Mouse (Mus musculus): ENCODE results near the gene Mad1l1. TPM values are rescaled to one million over a fixed set of nuclear protein-coding genes. Genes with fewer than 3 reads are reported as not detected.

Mad1l1 gene
- polyA plus RNA-seq, 1 experiment from 2014 or later, result 25.2 TPM

DNA sequence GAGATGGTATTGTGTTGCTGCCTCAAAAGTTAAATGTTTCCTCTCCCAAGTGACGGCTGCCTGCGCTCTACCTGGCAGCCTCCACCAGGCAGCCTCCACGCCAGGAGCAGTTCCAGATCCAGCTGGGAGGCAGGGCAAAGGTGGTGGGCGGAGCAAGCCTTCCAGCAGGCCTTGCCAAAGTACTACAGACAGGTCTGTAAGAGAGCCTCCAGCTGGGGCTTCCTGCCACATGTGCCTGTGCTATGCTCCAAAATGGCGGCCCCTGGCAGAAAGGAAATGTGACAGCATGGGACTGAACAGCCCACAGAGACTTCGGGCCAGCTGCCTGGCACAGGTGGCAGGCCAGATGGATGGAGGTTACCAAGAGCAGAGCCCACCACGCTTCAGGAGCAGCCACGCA is 39.0 kb downstream of the Mad1l1 start:
- Histone ChIP-seq H3K9me3 (no peaks in the 10 kb centered on the region), H3K27ac (replicated peaks) (no peak overlapping the region), H3K9ac (no peak overlapping the region), H3K4me2 (no peak overlapping the region), H3K4me3 (no peak overlapping the region), H3K36me3 (peaks cover 45% of the 10 kb centered on the region), H3K27me3 (replicated peaks) (no peaks in the 10 kb centered on the region), H3K4me1 (no peaks in the 10 kb centered on the region)
- no peak for ATAC-seq (ENCODE audit: extremely low read depth, insufficient number of reproducible peaks, low FRiP score, low TSS enrichment)
- WGBS, result 82% methylated on average over 8 of the region's 8 CpGs

DNA sequence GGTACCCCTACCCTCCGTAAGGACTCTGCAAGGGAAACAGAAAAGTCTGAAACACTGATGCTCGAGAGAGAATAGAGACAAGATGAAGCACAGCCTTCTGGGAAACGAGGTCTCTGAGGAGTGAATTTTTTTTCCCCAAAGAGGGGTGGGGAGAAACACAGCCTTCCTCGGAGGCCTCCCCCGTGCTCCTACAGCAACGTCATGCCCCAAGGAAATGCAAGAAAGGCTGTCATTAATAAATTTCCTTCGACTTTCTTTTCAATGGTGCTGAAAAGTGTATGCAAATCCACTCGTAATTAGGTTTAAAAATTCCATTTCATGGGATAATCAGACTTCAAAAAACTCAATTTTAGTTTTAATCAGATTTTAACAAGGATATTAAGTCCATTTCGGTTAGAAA is 41.1 kb downstream of the Mad1l1 start:
- Histone ChIP-seq H3K27ac (replicated peaks) (no peak overlapping the region), H3K27me3 (replicated peaks) (no peaks in the 10 kb centered on the region), H3K4me2 (no peak overlapping the region), H3K4me1 (no peaks in the 10 kb centered on the region), H3K9ac (no peak overlapping the region), H3K9me3 (no peaks in the 10 kb centered on the region), H3K36me3 (peaks cover 53% of the 10 kb centered on the region), H3K4me3 (no peak overlapping the region)
- 81% methylated on average over 9 of the region's 9 CpGs for WGBS
- ATAC-seq (ENCODE audit: extremely low read depth, insufficient number of reproducible peaks, low FRiP score, low TSS enrichment), result no peak

DNA sequence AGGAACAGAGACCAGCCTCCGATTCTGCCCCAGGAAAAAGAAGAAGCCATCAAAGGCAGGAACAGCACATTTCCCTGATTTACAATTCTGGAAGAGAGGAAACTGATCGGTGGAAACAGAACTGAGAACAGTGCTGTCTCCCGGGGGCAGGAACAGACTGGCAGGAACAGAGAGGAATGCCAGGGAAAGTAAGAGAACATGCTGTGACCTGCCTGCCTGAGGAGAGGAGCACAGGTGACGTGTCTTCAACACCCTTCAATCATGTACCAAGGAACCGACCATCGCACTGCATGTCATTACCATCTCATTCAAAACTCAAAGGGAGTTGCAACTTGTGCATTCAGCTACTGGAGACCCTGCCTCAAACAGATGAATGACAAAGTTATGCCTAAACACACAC is 44.6 kb downstream of the Mad1l1 start:
- no peak overlapping the region for H3K9ac ChIP-seq
- H3K4me1 ChIP-seq, result no peaks in the 10 kb centered on the region
- H3K36me3 ChIP-seq, result peaks cover 32% of the 10 kb centered on the region
- no peak overlapping the region for H3K4me3 ChIP-seq
- no peaks in the 10 kb centered on the region for H3K9me3 ChIP-seq
- no peak for ATAC-seq (ENCODE audit: extremely low read depth, insufficient number of reproducible peaks, low FRiP score, low TSS enrichment)
- 84% methylated on average over 6 of the region's 6 CpGs for WGBS
- peaks cover 4% of the 10 kb centered on the region; the same call in 1 of the 2 replicates for H3K27me3 ChIP-seq (replicated peaks)
- H3K4me2 ChIP-seq, result no peak overlapping the region
- H3K27ac ChIP-seq (replicated peaks), result no peak overlapping the region

DNA sequence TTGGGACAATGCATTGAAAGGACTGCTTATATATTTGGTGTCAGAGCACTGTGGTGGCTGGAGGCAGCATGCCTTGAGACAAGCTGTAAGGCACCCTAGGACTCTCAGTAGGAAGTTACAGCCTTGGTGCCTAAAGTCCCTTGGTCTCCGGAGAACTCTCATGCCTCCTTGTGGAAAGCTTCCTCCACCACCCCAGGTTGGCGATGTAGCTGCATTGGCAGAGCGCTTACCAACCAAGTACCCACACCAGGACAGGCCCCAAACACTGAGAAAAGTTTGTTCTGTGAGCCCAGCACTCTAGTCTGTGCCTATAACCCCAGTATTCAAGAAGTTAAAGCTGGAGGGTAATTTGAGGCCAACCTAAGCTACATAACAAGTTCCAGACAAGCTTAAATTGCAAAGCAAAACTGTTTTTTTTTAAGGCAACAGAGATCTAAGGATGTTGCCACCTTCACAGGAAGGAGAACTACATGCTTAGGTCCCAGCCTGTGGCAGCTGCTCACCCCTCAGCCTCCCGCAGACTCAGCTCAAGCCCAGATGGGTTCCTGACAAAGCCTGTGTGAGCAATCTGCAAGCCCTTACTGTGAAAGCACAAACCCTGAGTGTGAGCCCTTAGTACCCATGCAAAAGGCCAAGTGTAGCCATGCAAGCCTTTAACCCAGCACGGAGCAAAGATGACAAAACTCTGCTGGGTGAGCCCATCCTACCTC is 50.2 kb downstream of the Mad1l1 start:
- Histone ChIP-seq H3K4me2 (no peak overlapping the region), H3K9ac (no peak overlapping the region), H3K4me1 (no peaks in the 10 kb centered on the region), H3K9me3 (no peaks in the 10 kb centered on the region), H3K27me3 (replicated peaks) (peaks cover 24% of the 10 kb centered on the region), H3K4me3 (no peak overlapping the region), H3K36me3 (peaks cover 14% of the 10 kb centered on the region; the same call in 1 of the 2 replicates), H3K27ac (replicated peaks) (no peak overlapping the region)
- WGBS, result 83% methylated on average over 5 of the region's 5 CpGs
- ATAC-seq (ENCODE audit: extremely low read depth, insufficient number of reproducible peaks, low FRiP score, low TSS enrichment), result no peak

DNA sequence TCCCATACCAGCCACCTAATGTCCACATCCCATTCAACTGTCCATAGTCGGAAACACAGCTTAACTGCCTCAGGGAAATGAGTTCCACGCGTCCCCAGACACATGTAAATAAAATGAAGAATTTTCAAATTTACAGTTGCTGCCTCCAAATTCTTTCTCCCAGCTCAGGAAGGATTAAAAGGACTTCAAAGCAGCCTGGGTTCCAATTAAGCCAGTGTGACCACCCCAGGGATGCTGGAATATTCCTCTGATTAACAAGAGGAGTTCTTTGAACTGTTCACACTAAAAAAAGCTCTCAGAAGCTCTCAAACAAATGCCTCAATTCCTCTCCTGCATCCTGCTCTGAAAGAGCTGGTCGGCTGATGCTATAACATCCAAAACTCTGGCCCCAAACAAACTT is 53.0 kb downstream of the Mad1l1 start:
- no peak overlapping the region for H3K9ac ChIP-seq
- H3K27me3 ChIP-seq (replicated peaks), result peaks cover 27% of the 10 kb centered on the region
- no peak overlapping the region for H3K4me2 ChIP-seq
- 0 out of 2 replicates have a peak, but pooled peaks cover 11% of the 10 kb centered on the region for H3K36me3 ChIP-seq
- peaks cover 22% of the 10 kb centered on the region for H3K4me1 ChIP-seq
- WGBS, result 77% methylated on average over 4 of the region's 4 CpGs
- ATAC-seq (ENCODE audit: extremely low read depth, insufficient number of reproducible peaks, low FRiP score, low TSS enrichment), result no peak
- H3K27ac ChIP-seq (replicated peaks), result no peak overlapping the region
- H3K4me3 ChIP-seq, result no peak overlapping the region
- H3K9me3 ChIP-seq, result no peaks in the 10 kb centered on the region

DNA sequence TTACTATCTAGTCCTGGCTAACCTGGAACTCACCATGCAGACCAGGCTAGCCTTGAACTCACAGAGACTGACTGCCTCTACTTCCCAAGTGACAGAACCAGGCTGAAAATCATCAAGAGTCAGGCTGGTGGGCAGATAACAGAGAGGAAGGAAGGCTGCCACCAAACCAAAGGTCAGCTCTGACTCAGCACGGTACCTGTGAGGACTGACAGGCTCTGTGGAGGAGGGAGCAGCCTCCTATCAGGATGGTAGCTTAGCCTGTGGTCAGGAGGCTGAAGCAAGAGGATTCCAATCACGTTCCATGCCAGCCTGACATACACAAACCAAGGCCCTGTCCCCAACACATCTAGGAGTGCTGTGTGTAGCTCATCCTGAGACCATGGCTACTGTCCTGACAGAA is 54.3 kb downstream of the Mad1l1 start:
- no peak for ATAC-seq (ENCODE audit: extremely low read depth, insufficient number of reproducible peaks, low FRiP score, low TSS enrichment)
- Histone ChIP-seq H3K4me3 (no peak overlapping the region), H3K4me1 (peaks cover 23% of the 10 kb centered on the region), H3K36me3 (0 out of 2 replicates have a peak, but pooled peaks cover 11% of the 10 kb centered on the region), H3K27ac (replicated peaks) (no peak overlapping the region), H3K27me3 (replicated peaks) (peaks cover 37% of the 10 kb centered on the region), H3K9me3 (no peaks in the 10 kb centered on the region), H3K9ac (no peak overlapping the region), H3K4me2 (no peak overlapping the region)
- 67% methylated on average over 2 of the region's 2 CpGs for WGBS

DNA sequence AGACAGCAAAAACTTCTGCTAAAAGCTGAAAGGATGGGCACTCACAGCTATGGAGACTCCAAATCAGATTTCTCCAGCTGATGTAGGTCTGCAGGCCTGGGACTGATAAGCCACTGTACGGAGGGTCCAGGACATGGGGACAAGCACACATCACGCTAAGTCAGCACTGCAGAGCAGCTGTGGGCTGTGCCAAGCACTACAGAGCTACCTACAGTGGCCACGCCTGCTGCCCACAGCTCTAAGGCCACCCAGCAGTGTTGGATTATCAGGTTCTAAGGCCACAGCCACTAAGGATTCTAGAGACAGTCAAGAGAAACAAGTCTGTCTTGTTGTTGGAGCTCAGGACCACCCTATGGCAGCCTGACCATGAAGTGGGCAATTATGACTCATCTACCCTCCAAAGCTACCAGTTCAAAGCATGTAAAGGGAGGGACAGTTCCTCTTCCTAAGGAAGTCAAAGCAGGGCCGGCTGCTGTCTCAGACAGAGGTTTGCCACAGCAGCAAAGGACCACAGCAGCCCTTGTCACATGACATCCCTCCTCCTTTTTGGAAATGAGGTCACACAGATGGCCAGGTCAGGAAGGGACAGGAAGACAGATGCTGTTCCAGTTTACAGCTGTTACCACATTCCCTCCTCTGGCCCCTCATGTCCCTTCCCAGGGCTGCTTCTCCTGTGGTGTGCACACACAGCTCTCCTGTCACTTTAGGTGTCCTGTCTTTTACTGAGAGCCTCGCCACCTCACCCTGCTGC is 56.4 kb downstream of the Mad1l1 start:
- ATAC-seq (ENCODE audit: extremely low read depth, insufficient number of reproducible peaks, low FRiP score, low TSS enrichment), result no peak
- H3K27ac ChIP-seq (replicated peaks), result peak overlapping the region; percentile 40; the same call in 1 of the 2 replicates
- no peak overlapping the region for H3K4me3 ChIP-seq
- H3K36me3 ChIP-seq, result peaks cover 16% of the 10 kb centered on the region
- peak overlapping the region; percentile 45; the same call in 1 of the 2 replicates for H3K9ac ChIP-seq
- H3K9me3 ChIP-seq, result no peaks in the 10 kb centered on the region
- peaks cover 23% of the 10 kb centered on the region for H3K4me1 ChIP-seq
- H3K4me2 ChIP-seq, result peak overlapping the region; percentile 55
- H3K27me3 ChIP-seq (replicated peaks), result peaks cover 57% of the 10 kb centered on the region
- WGBS, result 63% methylated on average over 5 of the region's 5 CpGs

DNA sequence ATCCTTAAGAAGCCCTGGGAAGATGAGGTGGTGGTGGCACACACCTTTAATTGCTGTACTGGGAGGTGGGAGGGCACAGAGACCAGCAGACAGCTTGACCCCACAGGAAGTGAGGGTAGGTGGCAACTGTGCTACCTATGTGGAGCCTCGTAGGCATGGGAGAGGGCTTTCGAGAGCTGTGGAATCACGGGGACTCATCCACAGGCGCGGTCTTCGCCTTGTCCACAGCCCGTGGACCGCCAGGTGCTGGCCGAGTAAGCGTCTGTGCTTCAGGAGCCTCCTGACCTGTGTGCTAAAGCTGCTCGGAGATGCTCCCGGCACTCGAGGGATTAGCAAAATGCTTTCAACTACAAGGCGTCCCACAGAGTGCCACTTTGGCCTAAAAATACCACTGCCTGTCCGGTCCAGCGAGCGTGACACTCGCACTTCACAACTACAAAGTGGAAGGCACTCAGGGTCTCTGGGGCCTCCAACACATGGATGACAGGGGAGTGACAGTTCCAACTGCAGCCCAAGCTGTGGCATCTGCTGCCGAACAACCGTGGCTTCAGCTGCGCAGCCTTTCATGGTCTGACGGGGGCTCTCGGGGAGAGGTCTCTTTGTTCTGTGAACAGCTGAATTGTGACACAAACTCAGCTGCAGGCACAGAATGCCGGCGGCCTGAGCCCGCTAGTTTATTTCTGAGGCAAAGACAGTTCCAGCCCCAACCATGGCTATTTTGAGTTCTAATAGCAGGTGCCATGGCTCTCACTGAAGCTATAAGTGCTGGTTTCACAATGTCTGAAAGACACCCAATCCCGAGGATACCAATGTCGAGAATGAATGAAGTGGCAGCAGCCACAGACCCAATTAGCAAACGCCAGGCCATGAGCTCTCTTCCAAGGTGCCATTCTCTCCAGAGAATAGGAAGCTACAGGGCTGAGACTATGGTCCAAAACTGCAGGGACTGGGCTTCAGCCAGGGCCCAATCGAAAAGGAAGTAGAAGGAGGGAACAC is 57.3 kb downstream of the Mad1l1 start:
- WGBS, result 47% methylated on average over 30 of the region's 30 CpGs
- Histone ChIP-seq H3K27me3 (replicated peaks) (peaks cover 66% of the 10 kb centered on the region), H3K27ac (replicated peaks) (peak overlapping the region; percentile 40; the same call in 1 of the 2 replicates), H3K4me1 (peaks cover 23% of the 10 kb centered on the region), H3K9me3 (no peaks in the 10 kb centered on the region), H3K4me3 (0 out of 2 replicates have a peak overlapping the region, but pooled peaks have one; percentile 0), H3K36me3 (peaks cover 16% of the 10 kb centered on the region), H3K9ac (peak overlapping the region; percentile 45; the same call in 1 of the 2 replicates), H3K4me2 (peak overlapping the region; percentile 55)
- no peak for ATAC-seq (ENCODE audit: extremely low read depth, insufficient number of reproducible peaks, low FRiP score, low TSS enrichment)

DNA sequence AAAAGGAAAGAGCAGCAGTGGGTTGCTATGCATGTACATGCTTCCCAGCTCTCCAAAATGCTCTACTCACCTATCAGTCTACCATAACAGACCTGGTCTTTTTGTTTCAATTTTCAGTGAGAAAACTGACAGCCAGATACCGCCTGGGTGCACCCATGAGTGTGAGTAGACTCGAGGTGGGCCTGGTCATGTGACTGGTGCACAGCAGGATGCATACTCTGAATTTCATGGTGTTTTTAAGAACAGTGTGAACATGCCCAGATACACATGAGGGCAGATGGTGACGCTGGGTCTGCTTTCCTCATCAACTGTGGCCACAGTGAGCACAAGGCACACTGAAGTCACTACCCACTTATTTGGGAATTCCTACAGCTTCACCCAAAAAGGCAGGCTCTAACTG is 59.0 kb downstream of the Mad1l1 start:
- H3K4me1 ChIP-seq, result peaks cover 23% of the 10 kb centered on the region
- no peaks in the 10 kb centered on the region for H3K9me3 ChIP-seq
- H3K36me3 ChIP-seq, result peaks cover 22% of the 10 kb centered on the region
- H3K27me3 ChIP-seq (replicated peaks), result peaks cover 66% of the 10 kb centered on the region
- ATAC-seq (ENCODE audit: extremely low read depth, insufficient number of reproducible peaks, low FRiP score, low TSS enrichment), result no peak
- 86% methylated on average over 3 of the region's 3 CpGs for WGBS
- H3K27ac ChIP-seq (replicated peaks), result no peak overlapping the region
- no peak overlapping the region for H3K9ac ChIP-seq
- H3K4me3 ChIP-seq, result no peak overlapping the region
- H3K4me2 ChIP-seq, result no peak overlapping the region

DNA sequence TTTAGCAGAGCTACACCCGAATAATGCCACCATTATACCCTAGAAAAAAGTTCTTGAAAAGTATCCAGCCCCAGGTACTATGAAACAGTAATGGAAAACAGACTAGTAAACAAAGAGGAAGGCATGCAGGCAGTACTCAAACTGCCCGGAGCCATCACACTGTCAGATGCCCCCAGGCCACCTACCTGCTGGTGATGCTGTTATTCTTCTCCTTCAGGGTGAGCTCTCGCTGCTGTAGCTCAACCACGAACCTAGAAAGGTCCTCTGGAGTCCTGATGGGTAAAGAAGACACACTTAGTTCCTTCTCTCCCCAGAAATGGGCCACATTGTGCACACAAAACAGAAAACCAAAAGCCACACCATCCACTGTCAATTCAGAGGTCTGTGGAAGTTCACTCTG is 60.0 kb downstream of the Mad1l1 start:
- Histone ChIP-seq H3K27ac (replicated peaks) (no peak overlapping the region), H3K9ac (no peak overlapping the region), H3K4me2 (no peak overlapping the region), H3K9me3 (no peaks in the 10 kb centered on the region), H3K36me3 (peaks cover 22% of the 10 kb centered on the region), H3K4me3 (no peak overlapping the region), H3K4me1 (peaks cover 23% of the 10 kb centered on the region), H3K27me3 (replicated peaks) (peaks cover 67% of the 10 kb centered on the region)
- no peak for ATAC-seq (ENCODE audit: extremely low read depth, insufficient number of reproducible peaks, low FRiP score, low TSS enrichment)
- 85% methylated on average over 4 of the region's 4 CpGs for WGBS

DNA sequence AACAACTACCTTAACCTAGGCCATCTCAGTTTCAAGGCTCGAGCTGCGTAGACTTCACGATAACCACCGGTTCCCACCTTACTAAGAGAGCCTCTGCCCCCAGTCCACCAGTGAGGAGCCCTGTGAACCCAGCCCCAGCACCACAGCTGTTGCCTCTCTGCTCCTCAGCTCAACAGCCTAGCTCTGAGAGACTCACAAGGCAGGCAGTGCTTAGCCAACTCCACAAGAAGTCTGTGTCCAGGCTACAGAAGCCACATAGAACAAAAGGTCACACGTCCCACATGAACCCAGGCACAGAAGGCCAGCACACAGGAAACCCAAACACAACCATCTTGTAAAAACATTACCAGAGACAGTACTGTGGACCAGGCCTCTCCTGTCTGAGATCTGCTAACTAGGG is 62.7 kb downstream of the Mad1l1 start:
- Histone ChIP-seq H3K36me3 (peaks cover 22% of the 10 kb centered on the region), H3K4me3 (no peak overlapping the region), H3K9ac (no peak overlapping the region), H3K4me1 (peaks cover 3% of the 10 kb centered on the region), H3K27me3 (replicated peaks) (peaks cover 74% of the 10 kb centered on the region), H3K9me3 (no peaks in the 10 kb centered on the region), H3K27ac (replicated peaks) (no peak overlapping the region), H3K4me2 (no peak overlapping the region)
- WGBS, result 86% methylated on average over 5 of the region's 5 CpGs
- ATAC-seq (ENCODE audit: extremely low read depth, insufficient number of reproducible peaks, low FRiP score, low TSS enrichment), result no peak

Data from heart, embryonic 13.5 days (tissue).